Comparison of ENCODE assay signal across 8 mouse cellular contexts in genomic region chr17:45544001-45544872, GRCm38 (mm10). TPM values are rescaled to one million over a fixed set of nuclear protein-coding genes. Genes with fewer than 3 reads are reported as not detected.
DNase-seq lines count a peak whose midpoint lies in the region; ATAC-seq and TF ChIP-seq lines count a peak whose summit lies in the region.

No protein-coding gene starts in this region.

- H3K27ac ChIP-seq in gastrocnemius, adult 2 months: no peak overlapping the region
- peak overlapping the region; percentile 30; the same call in 1 of the 2 replicates for H3K27ac ChIP-seq in midbrain, embryonic 10.5 days (replicated peaks)
- no peak overlapping the region for H3K27ac ChIP-seq in midbrain, postnatal 0 days (ENCODE audit: low read depth, low read length)
- H3K27ac ChIP-seq in forebrain, embryonic 13.5 days: no peak overlapping the region
- H3K27ac ChIP-seq in neural tube, embryonic 12.5 days: no peak overlapping the region
- no peak overlapping the region for H3K27ac ChIP-seq in liver, postnatal 0 days (ENCODE audit: low read depth)

- no peak for TF ChIP-seq EP300 in liver, postnatal 0 days (IDR thresholded peaks at IDR 0.05; ENCODE audit: low read depth)

- WGBS in midbrain, embryonic 10.5 days: 6% methylated on average over 24 of the region's 24 CpGs
- 21% methylated on average over 24 of the region's 24 CpGs for WGBS in midbrain, postnatal 0 days
- WGBS in forebrain, embryonic 13.5 days: 4% methylated on average over 24 of the region's 24 CpGs
- WGBS in neural tube, embryonic 12.5 days: 5% methylated on average over 24 of the region's 24 CpGs
- WGBS in liver, postnatal 0 days (ENCODE audit: insufficient replicate concordance): 6% methylated on average over 24 of the region's 24 CpGs

- no peaks in the 10 kb centered on the region for H3K9me3 ChIP-seq in midbrain, embryonic 10.5 days (replicated peaks)
- H3K9me3 ChIP-seq in midbrain, postnatal 0 days (ENCODE audit: low read length): no peaks in the 10 kb centered on the region
- no peaks in the 10 kb centered on the region for H3K9me3 ChIP-seq in forebrain, embryonic 13.5 days (replicated peaks)
- no peaks in the 10 kb centered on the region for H3K9me3 ChIP-seq in neural tube, embryonic 12.5 days
- no peaks in the 10 kb centered on the region for H3K9me3 ChIP-seq in liver, postnatal 0 days (ENCODE audit: low read length)

- peaks cover 48% of the 10 kb centered on the region for H3K4me1 ChIP-seq in midbrain, embryonic 10.5 days
- H3K4me1 ChIP-seq in midbrain, postnatal 0 days (ENCODE audit: insufficient read depth, low read length): 0 out of 2 replicates have a peak, but pooled peaks cover 7% of the 10 kb centered on the region
- peaks cover 51% of the 10 kb centered on the region for H3K4me1 ChIP-seq in forebrain, embryonic 13.5 days
- peaks cover 32% of the 10 kb centered on the region for H3K4me1 ChIP-seq in neural tube, embryonic 12.5 days
- peaks cover 9% of the 10 kb centered on the region for H3K4me1 ChIP-seq in liver, postnatal 0 days (ENCODE audit: insufficient read depth)

- peak overlapping the region; percentile 63 for H3K4me3 ChIP-seq in gastrocnemius, adult 2 months
- peak overlapping the region; percentile 45 for H3K4me3 ChIP-seq in midbrain, embryonic 10.5 days
- no peak overlapping the region for H3K4me3 ChIP-seq in midbrain, postnatal 0 days (ENCODE audit: low read depth, low read length)
- H3K4me3 ChIP-seq in forebrain, embryonic 13.5 days: peak overlapping the region; percentile 18; the same call in 1 of the 2 replicates
- H3K4me3 ChIP-seq in neural tube, embryonic 12.5 days: no peak overlapping the region
- no peak overlapping the region for H3K4me3 ChIP-seq in liver, postnatal 0 days (ENCODE audit: low read depth, low read length)

- peaks cover 91% of the 10 kb centered on the region for H3K27me3 ChIP-seq in midbrain, embryonic 10.5 days (ENCODE audit: low read depth, poor library complexity, severe bottlenecking)
- H3K27me3 ChIP-seq in midbrain, postnatal 0 days (ENCODE audit: insufficient read depth, low read length): peaks cover 15% of the 10 kb centered on the region
- peaks cover 70% of the 10 kb centered on the region for H3K27me3 ChIP-seq in forebrain, embryonic 13.5 days
- H3K27me3 ChIP-seq in neural tube, embryonic 12.5 days (replicated peaks): peaks cover 68% of the 10 kb centered on the region
- peaks cover 83% of the 10 kb centered on the region for H3K27me3 ChIP-seq in liver, postnatal 0 days (ENCODE audit: insufficient read depth, low read length)

- no peak overlapping the region for H3K4me2 ChIP-seq in midbrain, postnatal 0 days (ENCODE audit: low read depth, low read length, poor library complexity, severe bottlenecking)
- H3K4me2 ChIP-seq in forebrain, embryonic 13.5 days: peak overlapping the region; percentile 39
- peak overlapping the region; percentile 51 for H3K4me2 ChIP-seq in neural tube, embryonic 12.5 days (replicated peaks)
- H3K4me2 ChIP-seq in liver, postnatal 0 days (ENCODE audit: low read depth, low read length): no peak overlapping the region

- no peak for TF ChIP-seq CTCF in gastrocnemius, adult 2 months (IDR thresholded peaks at IDR 0.05)
- no peak for TF ChIP-seq CTCF in midbrain, postnatal 0 days (IDR thresholded peaks at IDR 0.05)
- TF ChIP-seq CTCF in liver, postnatal 0 days (IDR thresholded peaks at IDR 0.05; ENCODE audit: low read depth): no peak

- ATAC-seq in midbrain, postnatal 0 days (ENCODE audit: low FRiP score): no peak
- ATAC-seq in forebrain, embryonic 13.5 days: peak; percentile 6; the same call in 1 of the 2 replicates
- 0 out of 2 replicates have a peak, but pooled peaks have one; percentile 10 for ATAC-seq in neural tube, embryonic 12.5 days (ENCODE audit: low FRiP score, low read depth)
- no peak for ATAC-seq in liver, postnatal 0 days

- peaks cover 19% of the 10 kb centered on the region for H3K36me3 ChIP-seq in midbrain, embryonic 10.5 days
- peaks cover 13% of the 10 kb centered on the region for H3K36me3 ChIP-seq in midbrain, postnatal 0 days (ENCODE audit: insufficient read depth, low read length)
- peaks cover 27% of the 10 kb centered on the region for H3K36me3 ChIP-seq in forebrain, embryonic 13.5 days (ENCODE audit: poor library complexity, severe bottlenecking)
- peaks cover 19% of the 10 kb centered on the region for H3K36me3 ChIP-seq in neural tube, embryonic 12.5 days
- no peaks in the 10 kb centered on the region for H3K36me3 ChIP-seq in liver, postnatal 0 days (replicated peaks; ENCODE audit: insufficient read depth, low read length)

- no peak overlapping the region for H3K9ac ChIP-seq in midbrain, postnatal 0 days (replicated peaks; ENCODE audit: low read length, poor library complexity, severe bottlenecking)
- peak overlapping the region; percentile 34 for H3K9ac ChIP-seq in forebrain, embryonic 13.5 days
- H3K9ac ChIP-seq in neural tube, embryonic 12.5 days: peak overlapping the region; percentile 38; the same call in 1 of the 2 replicates
- no peak overlapping the region for H3K9ac ChIP-seq in liver, postnatal 0 days (replicated peaks)

- no peak for DNase-seq in gastrocnemius, adult 2 months
- no peak for DNase-seq in gastrocnemius, adult 18-20 months (ENCODE audit: low spot score)
- DNase-seq in midbrain, embryonic 10.5 days (ENCODE audit: low spot score): peak; percentile 46
- DNase-seq in midbrain, postnatal 0 days (ENCODE audit: low spot score): no peak
- no peak for DNase-seq in thymus, postnatal 14 days
- no peak for DNase-seq in liver, postnatal 0 days

- intact Hi-C loops in gastrocnemius, adult 2 months (cut with DNase I): no loop called here

RNA-seq across cellular contexts. Expression of gene Tmem151b, which starts 5.2 kb away (rescaled TPM):
- total RNA-seq in gastrocnemius, adult 2 months (2021): not detected
- not detected for total RNA-seq in gastrocnemius, adult 18-20 months (2021)
- polyA plus RNA-seq in midbrain, embryonic 10.5 days (2016; fragmentation: Nextera tagmentation; extraction: Ambion mirVana): 7.0 and 10.2 TPM in 2 replicates
- total RNA-seq in midbrain, postnatal 0 days (2014; rRNA removed): 77.9 and 95.6 TPM in 2 replicates
- polyA plus RNA-seq in midbrain, postnatal 0 days (2015; fragmentation: Nextera tagmentation; extraction: Ambion mirVana): 29.1 and 30.7 TPM in 2 replicates
- 23.1 and 26.2 TPM in 2 replicates for polyA plus RNA-seq in forebrain, embryonic 13.5 days (2015; fragmentation: Nextera tagmentation; extraction: Ambion mirVana)
- polyA plus RNA-seq in neural tube, embryonic 12.5 days (2016; fragmentation: Nextera tagmentation; extraction: Ambion mirVana): 10.5 and 13.1 TPM in 2 replicates
- polyA plus RNA-seq in liver, postnatal 0 days (2015; fragmentation: Nextera tagmentation; extraction: Ambion mirVana): 0.13 and 0.19 TPM in 2 replicates

RNA-seq across cellular contexts. Expression of gene Nfkbie, which starts 11.3 kb away (rescaled TPM):
- total RNA-seq in gastrocnemius, adult 2 months (2021): under 1 TPM; 0.36 to 0.43 TPM
- total RNA-seq in gastrocnemius, adult 18-20 months (2021): under 1 TPM; 0.30 to 0.47 TPM
- 8.6 and 9.2 TPM in 2 replicates for polyA plus RNA-seq in midbrain, embryonic 10.5 days (2016; fragmentation: Nextera tagmentation; extraction: Ambion mirVana)
- total RNA-seq in midbrain, postnatal 0 days (2014; rRNA removed): 2.0 and 4.8 TPM in 2 replicates
- 2.5 and 3.1 TPM in 2 replicates for polyA plus RNA-seq in midbrain, postnatal 0 days (2015; fragmentation: Nextera tagmentation; extraction: Ambion mirVana)
- polyA plus RNA-seq in forebrain, embryonic 13.5 days (2015; fragmentation: Nextera tagmentation; extraction: Ambion mirVana): 5.1 TPM in 2 replicates
- 7.4 and 7.5 TPM in 2 replicates for polyA plus RNA-seq in neural tube, embryonic 12.5 days (2016; fragmentation: Nextera tagmentation; extraction: Ambion mirVana)
- polyA plus RNA-seq in liver, postnatal 0 days (2015; fragmentation: Nextera tagmentation; extraction: Ambion mirVana): 2.8 and 3.0 TPM in 2 replicates

RNA-seq across cellular contexts. Expression of gene Slc35b2, which starts 19.4 kb away (rescaled TPM):
- 10 to 100 TPM; 16.0 to 17.3 TPM for total RNA-seq in gastrocnemius, adult 2 months (2021)
- 10 to 100 TPM; 16.2 to 17.7 TPM for total RNA-seq in gastrocnemius, adult 18-20 months (2021)
- 122 and 124 TPM in 2 replicates for polyA plus RNA-seq in midbrain, embryonic 10.5 days (2016; fragmentation: Nextera tagmentation; extraction: Ambion mirVana)
- 91.7 and 113 TPM in 2 replicates for total RNA-seq in midbrain, postnatal 0 days (2014; rRNA removed)
- 71.8 and 75.3 TPM in 2 replicates for polyA plus RNA-seq in midbrain, postnatal 0 days (2015; fragmentation: Nextera tagmentation; extraction: Ambion mirVana)
- 89.1 and 107 TPM in 2 replicates for polyA plus RNA-seq in forebrain, embryonic 13.5 days (2015; fragmentation: Nextera tagmentation; extraction: Ambion mirVana)
- polyA plus RNA-seq in neural tube, embryonic 12.5 days (2016; fragmentation: Nextera tagmentation; extraction: Ambion mirVana): 87.6 and 90.5 TPM in 2 replicates
- 47.7 and 47.9 TPM in 2 replicates for polyA plus RNA-seq in liver, postnatal 0 days (2015; fragmentation: Nextera tagmentation; extraction: Ambion mirVana)

RNA-seq across cellular contexts. Expression of gene Tcte1, which starts 21.0 kb away (rescaled TPM):
- not detected for total RNA-seq in gastrocnemius, adult 2 months (2021)
- total RNA-seq in gastrocnemius, adult 18-20 months (2021): not detected
- 1.4 and 1.7 TPM in 2 replicates for polyA plus RNA-seq in midbrain, embryonic 10.5 days (2016; fragmentation: Nextera tagmentation; extraction: Ambion mirVana)
- total RNA-seq in midbrain, postnatal 0 days (2014; rRNA removed): 0.99 and 1.2 TPM in 2 replicates
- polyA plus RNA-seq in midbrain, postnatal 0 days (2015; fragmentation: Nextera tagmentation; extraction: Ambion mirVana): 4.2 and 4.6 TPM in 2 replicates
- 2.1 and 3.1 TPM in 2 replicates for polyA plus RNA-seq in forebrain, embryonic 13.5 days (2015; fragmentation: Nextera tagmentation; extraction: Ambion mirVana)
- 1.9 TPM in 2 replicates for polyA plus RNA-seq in neural tube, embryonic 12.5 days (2016; fragmentation: Nextera tagmentation; extraction: Ambion mirVana)
- not detected in 2 replicates for polyA plus RNA-seq in liver, postnatal 0 days (2015; fragmentation: Nextera tagmentation; extraction: Ambion mirVana)

RNA-seq across cellular contexts. Expression of gene Hsp90ab1, which starts 28.8 kb away (rescaled TPM):
- 1,000 to 10,000 TPM; 1,106 to 1,162 TPM for total RNA-seq in gastrocnemius, adult 2 months (2021)
- 1,000 to 10,000 TPM; 1,074 to 1,224 TPM for total RNA-seq in gastrocnemius, adult 18-20 months (2021)
- 1,780 and 2,044 TPM in 2 replicates for polyA plus RNA-seq in midbrain, embryonic 10.5 days (2016; fragmentation: Nextera tagmentation; extraction: Ambion mirVana)
- 1,063 and 1,068 TPM in 2 replicates for total RNA-seq in midbrain, postnatal 0 days (2014; rRNA removed)
- polyA plus RNA-seq in midbrain, postnatal 0 days (2015; fragmentation: Nextera tagmentation; extraction: Ambion mirVana): 1,368 and 1,371 TPM in 2 replicates
- 1,763 and 1,849 TPM in 2 replicates for polyA plus RNA-seq in forebrain, embryonic 13.5 days (2015; fragmentation: Nextera tagmentation; extraction: Ambion mirVana)
- 1,381 and 1,470 TPM in 2 replicates for polyA plus RNA-seq in neural tube, embryonic 12.5 days (2016; fragmentation: Nextera tagmentation; extraction: Ambion mirVana)
- polyA plus RNA-seq in liver, postnatal 0 days (2015; fragmentation: Nextera tagmentation; extraction: Ambion mirVana): 419 and 445 TPM in 2 replicates

Comparison
In these comparisons a context has a peak if more than half of its experiments do, and no peak if none do; other contexts are left out.
1. H3K4me3 ChIP-seq: peak in gastrocnemius, adult 2 months (single experiment), midbrain, embryonic 10.5 days (single experiment) and forebrain, embryonic 13.5 days (single experiment); none in midbrain, postnatal 0 days (single experiment), neural tube, embryonic 12.5 days (single experiment) and liver, postnatal 0 days (single experiment).
2. ATAC-seq: peak in forebrain, embryonic 13.5 days (single experiment) and neural tube, embryonic 12.5 days (single experiment); none in midbrain, postnatal 0 days (single experiment) and liver, postnatal 0 days (single experiment).
3. H3K4me2 ChIP-seq: peak in forebrain, embryonic 13.5 days (single experiment) and neural tube, embryonic 12.5 days (single experiment); none in midbrain, postnatal 0 days (single experiment) and liver, postnatal 0 days (single experiment).
4. H3K9ac ChIP-seq: peak in forebrain, embryonic 13.5 days (single experiment) and neural tube, embryonic 12.5 days (single experiment); none in midbrain, postnatal 0 days (single experiment) and liver, postnatal 0 days (single experiment).